Mouse (Mus musculus): ENCODE measurements at regions not wholly inside any gene's neighbourhood (a gene's known extent, or its start where the extent isn't known, plus 50 kb on each side); places are given as distances from the start of the nearest gene placed in this dataset.

DNA sequence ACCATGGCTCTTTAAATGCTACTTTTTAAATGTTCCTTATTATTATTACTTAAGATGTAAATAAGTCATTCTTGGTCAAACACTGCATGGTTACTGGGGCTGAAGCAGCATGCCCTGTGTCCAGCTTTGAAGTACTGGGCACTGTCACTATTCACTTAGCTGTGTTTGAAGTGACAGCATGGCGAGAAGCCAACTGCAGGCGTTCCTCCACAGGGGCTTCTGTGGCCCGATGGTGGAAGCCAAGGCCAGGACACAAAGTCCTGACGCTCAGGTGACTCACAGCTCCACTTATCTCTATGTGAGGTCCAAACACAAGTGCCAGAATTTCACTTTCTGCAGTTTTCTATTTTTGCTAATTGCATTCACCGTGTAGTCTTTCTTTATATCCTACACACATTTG lies 65.3 kb downstream of the Cdca7 start:
- TF ChIP-seq ELF1 (IDR thresholded peaks at IDR 0.05; ENCODE audit: low read depth, low read length): no peak
- TF ChIP-seq ZMIZ1 (IDR thresholded peaks at IDR 0.05; ENCODE audit: low read depth, low read length): no peak
- no peak for TF ChIP-seq KAT2A (conservative IDR thresholded peaks at IDR 0.05; ENCODE audit: low read depth, low read length)
- H3K9me3 ChIP-seq (replicated peaks; ENCODE audit: insufficient read depth, low read length): no peaks in the 10 kb centered on the region
- H3K27ac ChIP-seq (ENCODE audit: control insufficient read depth, low read depth, low read length): no peak overlapping the region
- H3K9ac ChIP-seq (ENCODE audit: control insufficient read depth, low read depth, low read length, poor library complexity, severe bottlenecking): no peak overlapping the region
- H3K79me2 ChIP-seq (ENCODE audit: control insufficient read depth, insufficient read depth, low read length, poor library complexity): no peaks in the 10 kb centered on the region
- H3K36me3 ChIP-seq (ENCODE audit: control insufficient read depth in 1 of 2, insufficient read depth in 2 of 2, low read length in 2 of 2): no peaks in the 10 kb centered on the region
- H3K4me3 ChIP-seq (ENCODE audit: control insufficient read depth in 1 of 2, insufficient read depth in 1 of 2, low read depth in 2 of 2, low read length in 2 of 2): no peak overlapping the region
- no peak for DNase-seq (ENCODE audit: low read depth, low spot score)
- peaks cover 17 to 23% of the 10 kb centered on the region in 2 experiments for H3K27me3 ChIP-seq (ENCODE audit: control insufficient read depth in 1 of 2, insufficient read depth in 2 of 2, low read length in 2 of 2)
- H3K4me1 ChIP-seq (ENCODE audit: control insufficient read depth in 1 of 2, insufficient read depth in 2 of 2, low read length in 2 of 2): no peaks in the 10 kb centered on the region

DNA sequence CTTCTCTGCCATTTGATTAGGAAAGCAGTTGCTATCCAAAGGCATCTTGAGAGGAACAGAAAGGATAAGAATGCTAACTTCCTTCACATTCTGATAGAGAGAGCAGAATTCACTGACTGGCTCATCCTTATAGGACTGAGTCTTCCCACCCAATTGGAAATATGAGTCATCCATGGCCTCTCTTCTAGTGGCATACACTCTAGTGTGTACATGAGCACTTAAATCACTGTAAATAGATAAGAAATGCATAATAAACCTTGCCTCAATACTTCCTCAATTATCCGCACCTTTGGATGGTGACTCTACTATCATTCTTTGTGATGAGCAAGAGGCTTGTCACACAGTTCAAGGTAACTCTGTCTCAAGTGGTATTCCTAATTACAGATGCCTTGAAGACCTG lies 69.5 kb downstream of the Cdca7 start:
- H3K9me3 ChIP-seq (replicated peaks; ENCODE audit: insufficient read depth, low read length): no peaks in the 10 kb centered on the region

DNA sequence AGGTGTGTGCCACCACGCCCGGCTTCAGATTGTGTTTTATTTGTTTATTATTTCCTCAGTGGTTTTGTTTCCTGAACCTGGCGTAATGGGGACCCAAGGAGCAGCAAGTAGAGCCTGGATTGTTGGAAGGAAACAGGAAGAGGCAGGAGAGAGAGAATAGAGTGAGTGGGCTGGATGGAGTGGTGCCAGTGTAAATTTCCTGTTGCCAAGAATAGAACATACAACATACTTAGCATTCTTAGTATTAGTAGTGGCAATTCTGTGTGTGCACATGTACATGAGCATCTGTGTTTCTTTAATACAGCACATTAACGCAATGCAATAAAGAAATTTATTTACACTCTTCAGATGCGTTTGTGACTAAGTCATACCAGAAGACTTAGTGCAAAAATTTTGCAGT lies 70.5 kb downstream of the Cdca7 start:
- DNase-seq (ENCODE audit: low read depth, low spot score): no peak
- no peaks in the 10 kb centered on the region for H3K36me3 ChIP-seq (ENCODE audit: control insufficient read depth in 1 of 2, insufficient read depth in 2 of 2, low read length in 2 of 2)
- H3K9ac ChIP-seq (ENCODE audit: control insufficient read depth, low read depth, low read length, poor library complexity, severe bottlenecking): no peak overlapping the region
- H3K27me3 ChIP-seq (ENCODE audit: control insufficient read depth in 1 of 2, insufficient read depth in 2 of 2, low read length in 2 of 2): peaks cover 9 to 14% of the 10 kb centered on the region in 2 experiments
- no peaks in the 10 kb centered on the region for H3K9me3 ChIP-seq (replicated peaks; ENCODE audit: insufficient read depth, low read length)
- H3K4me3 ChIP-seq (ENCODE audit: control insufficient read depth in 1 of 2, insufficient read depth in 1 of 2, low read depth in 2 of 2, low read length in 2 of 2): no peak overlapping the region
- H3K27ac ChIP-seq (ENCODE audit: control insufficient read depth, low read depth, low read length): no peak overlapping the region
- H3K79me2 ChIP-seq (ENCODE audit: control insufficient read depth, insufficient read depth, low read length, poor library complexity): no peaks in the 10 kb centered on the region
- TF ChIP-seq ZNF384 (IDR thresholded peaks at IDR 0.05; ENCODE audit: low read depth, low read length): no peak
- TF ChIP-seq POLR2A (IDR thresholded peaks at IDR 0.05; ENCODE audit: control insufficient read depth in 1 of 2, insufficient read depth in 1 of 2, low read depth in 1 of 2, low read length in 2 of 2, poor library complexity in 1 of 2): no peak
- TF ChIP-seq ETS1 (IDR thresholded peaks at IDR 0.05; ENCODE audit: low read depth, low read length): no peak
- TF ChIP-seq MEF2A (IDR thresholded peaks at IDR 0.05; ENCODE audit: extremely low read depth, insufficient replicate concordance, low read depth, low read length, poor library complexity, severe bottlenecking): no peak
- no peak for TF ChIP-seq TBP (IDR thresholded peaks at IDR 0.05; ENCODE audit: low read depth, low read length)
- no peak for TF ChIP-seq MYC (IDR thresholded peaks at IDR 0.05; ENCODE audit: low read depth, low read length)
- no peak for TF ChIP-seq E2F4 (IDR thresholded peaks at IDR 0.05; ENCODE audit: borderline replicate concordance, low read depth, low read length)
- H3K4me1 ChIP-seq (ENCODE audit: control insufficient read depth in 1 of 2, insufficient read depth in 2 of 2, low read length in 2 of 2): no peaks in the 10 kb centered on the region

More for the DNA sequence above, 69.5 kb downstream of the Cdca7 start:
- peaks cover 10 to 12% of the 10 kb centered on the region in 2 experiments for H3K27me3 ChIP-seq (ENCODE audit: control insufficient read depth in 1 of 2, insufficient read depth in 2 of 2, low read length in 2 of 2)
- H3K9ac ChIP-seq (ENCODE audit: control insufficient read depth, low read depth, low read length, poor library complexity, severe bottlenecking): no peak overlapping the region
- H3K36me3 ChIP-seq (ENCODE audit: control insufficient read depth in 1 of 2, insufficient read depth in 2 of 2, low read length in 2 of 2): no peaks in the 10 kb centered on the region
- no peak for DNase-seq (ENCODE audit: low read depth, low spot score)
- H3K79me2 ChIP-seq (ENCODE audit: control insufficient read depth, insufficient read depth, low read length, poor library complexity): no peaks in the 10 kb centered on the region
- no peak overlapping the region for H3K27ac ChIP-seq (ENCODE audit: control insufficient read depth, low read depth, low read length)
- TF ChIP-seq RAD21 (IDR thresholded peaks at IDR 0.05; ENCODE audit: low read depth, low read length) (no peak), ZNF384 (IDR thresholded peaks at IDR 0.05; ENCODE audit: low read depth, low read length) (no peak), CHD1 (IDR thresholded peaks at IDR 0.05; ENCODE audit: low read depth, low read length) (no peak), UBTF (IDR thresholded peaks at IDR 0.05; ENCODE audit: borderline replicate concordance, insufficient read depth, low read depth, low read length) (no peak), EP300 (IDR thresholded peaks at IDR 0.05; ENCODE audit: low read depth in 1 of 2, low read length in 2 of 2) (no peak), NRF1 (IDR thresholded peaks at IDR 0.05; ENCODE audit: insufficient read depth, low read depth, low read length, poor library complexity, severe bottlenecking) (no peak), MYC (IDR thresholded peaks at IDR 0.05; ENCODE audit: low read depth, low read length) (no peak), GATA1 (IDR thresholded peaks at IDR 0.05; ENCODE audit: low read depth, low read length) (no peak), MAZ (IDR thresholded peaks at IDR 0.05; ENCODE audit: low read depth, low read length) (no peak), KAT2A (conservative IDR thresholded peaks at IDR 0.05; ENCODE audit: low read depth, low read length) (no peak), POLR2AphosphoS2 (IDR thresholded peaks at IDR 0.05; ENCODE audit: low read length) (no peak), USF1 (IDR thresholded peaks at IDR 0.05; ENCODE audit: low read depth, low read length) (no peak), ZMIZ1 (IDR thresholded peaks at IDR 0.05; ENCODE audit: low read depth, low read length) (no peak), ZKSCAN1 (IDR thresholded peaks at IDR 0.05; ENCODE audit: low read depth, low read length) (no peak)
- H3K4me1 ChIP-seq (ENCODE audit: control insufficient read depth in 1 of 2, insufficient read depth in 2 of 2, low read length in 2 of 2): no peaks in the 10 kb centered on the region
- no peak overlapping the region for H3K4me3 ChIP-seq (ENCODE audit: control insufficient read depth in 1 of 2, insufficient read depth in 1 of 2, low read depth in 2 of 2, low read length in 2 of 2)

All from MEL (cell line).